Mouse (Mus musculus): ENCODE results near the gene Golga4. TPM values are rescaled to one million over a fixed set of nuclear protein-coding genes. Genes with fewer than 3 reads are reported as not detected.

Golga4 gene
- polyA plus RNA-seq, 1 experiment: 19.4 TPM

- no peaks in the 10 kb centered on the region for H3K27me3 ChIP-seq (ENCODE audit: control insufficient read depth, insufficient read depth, low read length)
- H3K27ac ChIP-seq (ENCODE audit: control insufficient read depth, insufficient read depth, low read length): no peak overlapping the region
- DNase-seq: no peak
- no peaks in the 10 kb centered on the region for H3K4me1 ChIP-seq (replicated peaks; ENCODE audit: control insufficient read depth, insufficient read depth, low read length)
- peaks cover 75% of the 10 kb centered on the region for H3K36me3 ChIP-seq (ENCODE audit: control insufficient read depth, insufficient read depth, low read length)
- no peak overlapping the region for H3K4me3 ChIP-seq (ENCODE audit: control insufficient read depth, insufficient read depth, low read length)
- TF ChIP-seq POLR2A (IDR thresholded peaks at IDR 0.05; ENCODE audit: control insufficient read depth, extremely low read depth, insufficient read depth, low read length, poor library complexity): no peak
- no peak for TF ChIP-seq CTCF (IDR thresholded peaks at IDR 0.05; ENCODE audit: borderline replicate concordance, control insufficient read depth, extremely low read depth, insufficient read depth, low read length, poor library complexity)
- 96% methylated on average over 6 of the region's 6 CpGs for WGBS
These were observed 63.3 kb downstream of the Golga4 start for GRCm38 (mm10) chr9:118569328-118569727.

- TF ChIP-seq POLR2A (IDR thresholded peaks at IDR 0.05; ENCODE audit: control insufficient read depth, extremely low read depth, insufficient read depth, low read length, poor library complexity) (no peak), CTCF (IDR thresholded peaks at IDR 0.05; ENCODE audit: borderline replicate concordance, control insufficient read depth, extremely low read depth, insufficient read depth, low read length, poor library complexity) (no peak)
- H3K4me1 ChIP-seq (replicated peaks; ENCODE audit: control insufficient read depth, insufficient read depth, low read length): no peaks in the 10 kb centered on the region; the same call in 1 of the 2 replicates
- no peak overlapping the region for H3K27ac ChIP-seq (ENCODE audit: control insufficient read depth, insufficient read depth, low read length)
- WGBS: 67% methylated on average over 4 of the region's 4 CpGs
- peaks cover 72% of the 10 kb centered on the region for H3K36me3 ChIP-seq (ENCODE audit: control insufficient read depth, insufficient read depth, low read length)
- H3K4me3 ChIP-seq (ENCODE audit: control insufficient read depth, insufficient read depth, low read length): no peak overlapping the region
- no peaks in the 10 kb centered on the region for H3K27me3 ChIP-seq (ENCODE audit: control insufficient read depth, insufficient read depth, low read length)
- no peak for DNase-seq
These were observed 64.8 kb downstream of the Golga4 start for GRCm38 (mm10) chr9:118570865-118571264.

- Histone ChIP-seq H3K27ac (ENCODE audit: control insufficient read depth, insufficient read depth, low read length) (no peak overlapping the region), H3K27me3 (ENCODE audit: control insufficient read depth, insufficient read depth, low read length) (no peaks in the 10 kb centered on the region), H3K4me1 (replicated peaks; ENCODE audit: control insufficient read depth, insufficient read depth, low read length) (no peaks in the 10 kb centered on the region; the same call in 1 of the 2 replicates), H3K36me3 (ENCODE audit: control insufficient read depth, insufficient read depth, low read length) (peaks cover 70% of the 10 kb centered on the region), H3K4me3 (ENCODE audit: control insufficient read depth, insufficient read depth, low read length) (no peak overlapping the region)
- no peak for DNase-seq
- WGBS: 97% methylated on average over 4 of the region's 4 CpGs
- TF ChIP-seq CTCF (IDR thresholded peaks at IDR 0.05; ENCODE audit: borderline replicate concordance, control insufficient read depth, extremely low read depth, insufficient read depth, low read length, poor library complexity): no peak
- no peak for TF ChIP-seq POLR2A (IDR thresholded peaks at IDR 0.05; ENCODE audit: control insufficient read depth, extremely low read depth, insufficient read depth, low read length, poor library complexity)
These were observed 65.6 kb downstream of the Golga4 start for GRCm38 (mm10) chr9:118571701-118572100.

- Histone ChIP-seq H3K27ac (ENCODE audit: control insufficient read depth, insufficient read depth, low read length) (no peak overlapping the region), H3K4me1 (replicated peaks; ENCODE audit: control insufficient read depth, insufficient read depth, low read length) (no peaks in the 10 kb centered on the region; the same call in 1 of the 2 replicates), H3K27me3 (ENCODE audit: control insufficient read depth, insufficient read depth, low read length) (no peaks in the 10 kb centered on the region), H3K4me3 (ENCODE audit: control insufficient read depth, insufficient read depth, low read length) (no peak overlapping the region), H3K36me3 (ENCODE audit: control insufficient read depth, insufficient read depth, low read length) (peaks cover 55% of the 10 kb centered on the region)
- 52% methylated on average over 5 of the region's 5 CpGs for whole genome bisulfite sequencing
- DNase-seq: no peak
- TF ChIP-seq CTCF (IDR thresholded peaks at IDR 0.05; ENCODE audit: borderline replicate concordance, control insufficient read depth, extremely low read depth, insufficient read depth, low read length, poor library complexity): no peak
- TF ChIP-seq POLR2A (IDR thresholded peaks at IDR 0.05; ENCODE audit: control insufficient read depth, extremely low read depth, insufficient read depth, low read length, poor library complexity): no peak
These were observed 68.8 kb downstream of the Golga4 start for GRCm38 (mm10) chr9:118574911-118575310.

GRCm38 (mm10) chr9:118580371-118580770 is 74.3 kb downstream of the Golga4 start:
- TF ChIP-seq CTCF (IDR thresholded peaks at IDR 0.05; ENCODE audit: borderline replicate concordance, control insufficient read depth, extremely low read depth, insufficient read depth, low read length, poor library complexity): no peak
- no peak for TF ChIP-seq POLR2A (IDR thresholded peaks at IDR 0.05; ENCODE audit: control insufficient read depth, extremely low read depth, insufficient read depth, low read length, poor library complexity)
- DNase-seq: no peak
- peaks cover 9% of the 10 kb centered on the region for H3K4me1 ChIP-seq (replicated peaks; ENCODE audit: control insufficient read depth, insufficient read depth, low read length)
- WGBS: 94% methylated on average over 6 of the region's 6 CpGs
- H3K4me3 ChIP-seq (ENCODE audit: control insufficient read depth, insufficient read depth, low read length): no peak overlapping the region
- H3K27me3 ChIP-seq (ENCODE audit: control insufficient read depth, insufficient read depth, low read length): no peaks in the 10 kb centered on the region
- peaks cover 15% of the 10 kb centered on the region for H3K36me3 ChIP-seq (ENCODE audit: control insufficient read depth, insufficient read depth, low read length)
- H3K27ac ChIP-seq (ENCODE audit: control insufficient read depth, insufficient read depth, low read length): no peak overlapping the region

- no peak overlapping the region for H3K4me3 ChIP-seq (ENCODE audit: control insufficient read depth, insufficient read depth, low read length)
- no peaks in the 10 kb centered on the region for H3K27me3 ChIP-seq (ENCODE audit: control insufficient read depth, insufficient read depth, low read length)
- 11% methylated on average over 6 of the region's 6 CpGs for WGBS
- no peak overlapping the region for H3K27ac ChIP-seq (ENCODE audit: control insufficient read depth, insufficient read depth, low read length)
- peaks cover 9% of the 10 kb centered on the region for H3K4me1 ChIP-seq (replicated peaks; ENCODE audit: control insufficient read depth, insufficient read depth, low read length)
- H3K36me3 ChIP-seq (ENCODE audit: control insufficient read depth, insufficient read depth, low read length): no peaks in the 10 kb centered on the region
- DNase-seq: peak; percentile 51
- TF ChIP-seq CTCF (IDR thresholded peaks at IDR 0.05; ENCODE audit: borderline replicate concordance, control insufficient read depth, extremely low read depth, insufficient read depth, low read length, poor library complexity) (no peak), POLR2A (IDR thresholded peaks at IDR 0.05; ENCODE audit: control insufficient read depth, extremely low read depth, insufficient read depth, low read length, poor library complexity) (no peak)
These were observed 76.7 kb downstream of the Golga4 start for GRCm38 (mm10) chr9:118582757-118583156.

GRCm38 (mm10) chr9:118584838-118585237 is 78.8 kb downstream of the Golga4 start:
- TF ChIP-seq CTCF (IDR thresholded peaks at IDR 0.05; ENCODE audit: borderline replicate concordance, control insufficient read depth, extremely low read depth, insufficient read depth, low read length, poor library complexity): no peak
- TF ChIP-seq POLR2A (IDR thresholded peaks at IDR 0.05; ENCODE audit: control insufficient read depth, extremely low read depth, insufficient read depth, low read length, poor library complexity): no peak
- H3K27me3 ChIP-seq (ENCODE audit: control insufficient read depth, insufficient read depth, low read length): no peaks in the 10 kb centered on the region
- H3K4me3 ChIP-seq (ENCODE audit: control insufficient read depth, insufficient read depth, low read length): no peak overlapping the region
- peaks cover 10% of the 10 kb centered on the region for H3K4me1 ChIP-seq (replicated peaks; ENCODE audit: control insufficient read depth, insufficient read depth, low read length)
- H3K36me3 ChIP-seq (ENCODE audit: control insufficient read depth, insufficient read depth, low read length): no peaks in the 10 kb centered on the region
- no peak overlapping the region for H3K27ac ChIP-seq (ENCODE audit: control insufficient read depth, insufficient read depth, low read length)
- 45% methylated on average over 1 of the region's 1 CpGs for WGBS
- no peak for DNase-seq
